Mouse (Mus musculus) gastrocnemius, adult 2 months (tissue): ENCODE data around the gene Serpinh1. TPM values are rescaled to one million over a fixed set of nuclear protein-coding genes. Genes with fewer than 3 reads are reported as not detected.

Source experiments
- DNase-seq: peaks from one replicate; pipeline ENCODE4 v3.0.0; 2022
- H3K27ac ChIP-seq: fragments of 200-600 bp; 2 replicates; pipeline ENCODE4 v1.8.1; 2022; ENCODE audit warnings: mild to moderate bottlenecking
- H3K4me3 ChIP-seq: fragments of 200-600 bp; 2 replicates; pipeline ENCODE4 v1.8.1; 2022; ENCODE audit warnings: mild to moderate bottlenecking, moderate library complexity
- CTCF ChIP-seq: fragments of 200-600 bp; IDR thresholded peaks from 2 replicates; pipeline ENCODE4 v1.8.1; 2022; ENCODE audit warnings: antibody characterized with exemption, mild to moderate bottlenecking, moderate library complexity
- intact Hi-C: fragments of 180-260 bp; cut with DNase I; formaldehyde crosslinking; loops from one replicate; pipeline ENCODE4 v1.15.1; 2025
- total RNA-seq, 2 experiments: library from RNA; stranded (reverse); gene quantifications; 2 replicates each; pipeline ENCODE4 v1.2.3; 2021

Serpinh1 gene
- total RNA-seq, 2 experiments from 2014 or later: 47.0 to 124 TPM

DNA sequence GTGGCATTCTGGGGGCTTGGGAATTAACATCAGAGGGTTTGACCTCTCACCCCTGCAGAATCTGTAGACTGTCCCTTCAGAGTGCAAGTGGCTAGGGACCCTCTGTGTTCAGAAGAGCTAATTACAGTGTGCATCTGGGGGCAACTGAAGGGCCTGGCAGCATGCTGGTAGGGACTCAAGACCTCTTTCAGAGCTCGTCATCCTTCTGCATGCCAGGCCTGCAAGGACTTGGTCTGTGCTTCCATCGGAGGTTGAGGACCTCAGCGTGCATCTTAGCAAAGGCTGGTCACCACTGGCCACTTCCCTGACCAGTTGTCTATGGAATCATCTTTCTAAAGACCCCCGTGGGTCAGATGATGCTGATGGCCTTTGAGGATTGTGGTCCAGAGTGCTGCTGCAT, 9.5 kb downstream of the Serpinh1 start:
- Histone ChIP-seq H3K4me3 (no peak overlapping the region), H3K27ac (no peak overlapping the region)
- TF ChIP-seq CTCF: no peak
- DNase-seq: no peak
- intact Hi-C loops: no loop called here

DNA sequence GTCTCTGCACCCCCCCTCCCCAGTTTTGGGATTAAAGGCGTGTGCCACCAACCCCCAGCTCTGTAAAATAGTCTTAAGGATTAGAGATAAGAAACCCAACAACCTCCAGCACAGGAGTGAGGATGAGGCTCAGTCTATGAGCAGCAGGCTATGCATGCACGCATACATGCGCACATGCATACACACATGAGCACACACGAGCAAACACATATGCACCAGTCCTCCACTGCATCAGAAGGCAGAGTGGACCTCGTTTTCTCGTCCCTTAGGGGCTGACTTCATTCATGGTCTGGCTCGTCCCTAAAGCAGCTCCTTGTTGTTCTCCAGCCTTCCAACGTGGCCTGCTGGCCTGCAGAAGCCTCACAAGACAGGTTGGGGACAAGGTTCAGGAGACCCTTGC, 12.3 kb downstream of the Serpinh1 start:
- no peak overlapping the region for H3K4me3 ChIP-seq
- TF ChIP-seq CTCF: no peak
- no peak for DNase-seq
- intact Hi-C loops: no loop called here
- no peak overlapping the region for H3K27ac ChIP-seq

DNA sequence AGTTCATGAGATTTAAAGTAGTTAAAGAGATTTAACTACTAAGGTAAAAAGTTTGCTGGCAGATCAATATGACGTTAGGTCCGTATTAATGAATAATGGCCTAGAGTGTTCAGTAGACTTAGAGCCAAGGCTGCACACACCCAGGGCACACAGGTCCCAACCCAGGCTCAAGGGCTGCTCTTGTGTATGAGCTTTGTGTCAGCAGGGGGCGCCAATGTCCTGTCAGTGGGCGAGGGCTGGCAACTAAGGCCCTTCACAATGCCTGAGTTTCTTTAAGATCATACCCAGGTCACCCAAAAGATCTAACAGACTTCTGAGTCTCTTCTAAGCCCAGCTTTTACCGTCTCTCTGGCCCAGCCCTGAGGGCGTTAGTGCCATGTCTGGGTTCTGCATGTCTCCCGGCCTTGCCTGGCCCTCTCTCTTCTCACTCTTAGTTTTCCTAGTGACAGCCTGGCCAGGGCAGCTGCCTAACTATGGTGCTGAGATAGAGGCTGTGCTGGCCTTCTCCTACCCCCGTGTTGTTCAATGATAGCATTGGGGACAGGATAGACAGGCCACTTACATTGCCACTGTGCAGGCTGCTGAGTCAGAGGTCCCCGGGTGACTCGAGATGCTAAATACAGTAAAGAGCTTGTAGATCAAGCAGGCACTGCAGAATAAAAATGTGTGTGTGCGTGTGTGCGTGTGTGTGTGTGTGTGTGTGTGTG, 20.1 kb downstream of the Serpinh1 start:
- intact Hi-C loops: loop anchor here (1.0 to 2.0 kb wide), 2 partner anchors 32 to 118 kb away; no protein-coding TSS in a partner anchor
- TF ChIP-seq CTCF: peak; percentile 100

DNA sequence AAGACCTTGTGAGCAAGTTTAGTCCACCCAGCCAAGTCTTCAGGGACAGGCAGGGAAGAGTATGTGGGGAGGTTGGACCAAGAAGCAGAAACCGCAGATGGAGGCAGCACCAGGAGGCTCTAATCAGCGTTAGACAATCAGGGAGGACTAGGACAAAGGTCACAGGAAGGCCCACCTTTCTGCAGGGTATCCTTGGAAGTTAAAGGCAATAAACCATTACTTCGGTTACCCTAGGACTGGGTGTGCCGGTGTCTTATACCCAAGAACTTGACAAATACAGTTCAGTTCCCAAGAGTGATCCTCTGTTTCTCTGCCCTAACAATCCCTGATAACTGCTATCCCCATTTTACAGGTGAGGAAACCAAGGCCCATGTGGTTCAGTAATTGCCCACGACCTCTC, 23.0 kb downstream of the Serpinh1 start:
- Histone ChIP-seq H3K27ac (no peak overlapping the region), H3K4me3 (no peak overlapping the region)
- TF ChIP-seq CTCF: no peak
- intact Hi-C loops: no loop called here
- no peak for DNase-seq

More for the DNA sequence above, 20.1 kb downstream of the Serpinh1 start:
- DNase-seq: peak; percentile 91
- Histone ChIP-seq H3K4me3 (no peak overlapping the region), H3K27ac (0 out of 2 replicates have a peak overlapping the region, but pooled peaks have one; percentile 0)

DNA sequence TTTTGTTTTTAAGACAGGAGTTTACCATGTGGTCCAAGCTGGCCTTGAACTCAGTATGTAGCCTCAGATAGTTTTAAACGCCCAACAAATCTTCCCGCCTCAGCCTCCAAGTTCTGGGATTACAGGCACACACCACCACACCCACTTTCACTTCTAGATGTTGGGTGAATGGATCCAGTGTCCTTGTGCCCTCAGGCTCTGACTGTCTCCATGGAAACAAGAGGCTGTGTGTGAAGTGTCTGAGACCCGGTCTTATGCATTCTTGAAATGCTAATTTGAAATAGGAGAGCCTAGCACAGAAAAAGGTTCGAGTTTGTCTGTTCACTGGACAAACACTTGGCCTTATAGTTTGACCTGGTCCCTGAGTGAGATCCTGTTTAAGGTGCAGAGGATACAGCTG, 24.2 kb downstream of the Serpinh1 start:
- no peak for DNase-seq
- Histone ChIP-seq H3K27ac (no peak overlapping the region), H3K4me3 (no peak overlapping the region)
- intact Hi-C loops: no loop called here
- no peak for TF ChIP-seq CTCF

DNA sequence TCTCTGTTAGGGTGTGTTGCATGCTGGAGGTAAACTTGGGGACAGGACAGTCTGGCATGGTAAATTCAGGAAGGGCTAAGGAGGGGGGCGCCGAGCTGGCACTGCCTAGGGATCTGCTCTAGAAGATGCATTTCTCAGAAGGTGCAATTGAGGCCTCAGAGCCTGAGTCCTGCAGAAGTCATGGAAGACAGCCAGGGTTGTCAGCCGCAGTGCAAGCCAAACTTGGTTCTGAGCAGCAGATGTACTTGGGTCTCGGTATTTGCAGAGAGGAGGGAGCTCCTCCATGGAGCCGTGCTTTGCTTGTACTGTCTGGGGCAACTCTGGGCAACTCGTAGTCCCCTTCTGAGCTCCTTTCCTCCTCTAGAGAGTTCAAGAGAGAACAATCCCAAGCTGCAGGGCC, 26.9 kb downstream of the Serpinh1 start:
- Histone ChIP-seq H3K27ac (no peak overlapping the region), H3K4me3 (no peak overlapping the region)
- intact Hi-C loops: no loop called here
- TF ChIP-seq CTCF: no peak
- DNase-seq: peak; percentile 55

DNA sequence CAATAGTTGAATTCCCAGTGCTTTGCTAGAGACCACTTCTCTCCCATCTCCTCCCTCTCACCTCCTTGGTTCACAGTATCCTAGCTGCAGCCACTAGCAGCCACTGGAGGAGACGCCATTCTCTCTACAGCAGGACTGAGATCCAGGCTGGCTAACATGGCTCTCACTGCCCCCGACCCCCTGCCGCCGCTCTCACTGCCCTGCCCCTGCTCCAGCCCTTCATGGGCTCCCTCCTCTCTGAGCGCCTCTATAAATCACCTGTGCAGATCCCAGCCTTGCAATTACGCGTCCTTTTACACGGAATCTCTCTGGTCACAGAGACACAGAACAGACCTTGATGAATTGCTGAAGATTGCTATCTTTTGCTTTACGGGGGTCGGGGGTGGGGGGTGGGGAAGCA, 28.2 kb downstream of the Serpinh1 start:
- Histone ChIP-seq H3K27ac (no peak overlapping the region), H3K4me3 (no peak overlapping the region)
- intact Hi-C loops: no loop called here
- DNase-seq: no peak
- no peak for TF ChIP-seq CTCF

DNA sequence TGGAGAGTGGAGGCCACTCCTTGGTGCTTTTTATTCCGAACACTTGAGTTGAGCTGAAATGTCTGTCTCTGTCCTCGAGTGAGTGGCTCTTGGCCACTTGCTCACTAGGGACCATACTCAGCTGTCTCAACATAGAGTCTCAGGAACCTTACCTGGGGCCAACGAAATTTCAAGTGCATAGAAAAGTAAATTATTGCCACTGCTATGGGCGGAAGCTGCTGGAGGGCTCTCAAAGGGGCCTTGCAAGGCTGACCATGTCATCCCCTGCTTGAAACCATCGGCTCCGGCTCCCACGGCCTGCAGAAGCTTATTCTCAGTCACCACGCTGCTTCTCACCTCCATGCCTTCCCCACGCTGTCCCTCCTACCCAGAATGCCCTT, 29.7 kb downstream of the Serpinh1 start:
- no peak for TF ChIP-seq CTCF
- H3K27ac ChIP-seq: no peak overlapping the region
- intact Hi-C loops: no loop called here
- no peak for DNase-seq
- no peak overlapping the region for H3K4me3 ChIP-seq

DNA sequence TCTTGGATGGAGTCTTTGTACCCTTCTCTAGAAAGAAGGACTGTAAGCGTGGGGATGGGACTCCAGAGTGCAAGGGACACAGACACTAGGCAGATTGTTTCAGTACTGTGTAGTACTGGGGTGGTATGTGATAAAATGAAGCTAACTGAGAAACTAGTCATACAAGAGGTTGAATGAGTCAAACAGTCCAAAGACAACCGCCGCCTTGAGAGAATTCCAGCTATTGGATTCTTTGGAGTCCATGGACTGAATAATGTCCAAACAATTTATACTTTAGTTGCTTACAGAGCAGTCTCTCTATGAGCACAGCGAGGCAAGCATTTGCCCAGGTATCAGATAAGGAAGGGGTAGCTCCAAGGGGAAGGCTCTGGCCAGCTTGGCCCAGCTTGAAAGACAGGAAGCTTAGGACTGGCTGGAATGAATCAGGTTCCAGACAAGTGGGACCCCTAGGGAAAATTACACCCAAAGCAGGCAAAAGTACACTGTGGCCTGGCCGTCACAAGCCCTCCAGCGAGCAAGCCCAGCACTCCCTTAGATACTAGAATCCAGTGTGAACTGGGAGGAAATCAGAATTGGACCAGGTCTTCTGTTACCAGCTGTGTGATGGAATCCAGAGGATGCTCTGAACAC, 30.2 kb downstream of the Serpinh1 start:
- no peak for DNase-seq
- intact Hi-C loops: no loop called here
- Histone ChIP-seq H3K4me3 (no peak overlapping the region), H3K27ac (no peak overlapping the region)
- no peak for TF ChIP-seq CTCF

DNA sequence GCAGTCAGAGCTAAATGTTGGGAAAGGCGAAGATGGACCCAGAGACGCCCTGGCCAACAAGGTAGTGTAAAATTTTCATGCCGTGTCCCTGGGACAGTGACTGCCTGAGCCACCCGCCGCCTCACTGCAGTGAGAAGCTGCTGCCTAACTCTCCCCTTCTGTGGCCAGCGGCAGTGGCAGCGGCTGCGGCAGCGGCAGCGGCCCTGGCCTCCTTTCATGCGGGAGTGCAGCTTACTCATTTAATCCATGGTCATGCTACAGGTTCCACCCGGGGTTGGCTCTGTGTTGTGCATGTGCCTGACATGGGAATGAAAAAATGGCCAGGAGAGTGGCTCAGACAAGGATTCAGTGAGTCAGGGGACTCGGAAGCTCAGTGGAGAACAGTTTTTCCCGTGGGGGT, 32.5 kb downstream of the Serpinh1 start:
- intact Hi-C loops: no loop called here
- Histone ChIP-seq H3K4me3 (no peak overlapping the region), H3K27ac (no peak overlapping the region)
- TF ChIP-seq CTCF: no peak
- DNase-seq: no peak

DNA sequence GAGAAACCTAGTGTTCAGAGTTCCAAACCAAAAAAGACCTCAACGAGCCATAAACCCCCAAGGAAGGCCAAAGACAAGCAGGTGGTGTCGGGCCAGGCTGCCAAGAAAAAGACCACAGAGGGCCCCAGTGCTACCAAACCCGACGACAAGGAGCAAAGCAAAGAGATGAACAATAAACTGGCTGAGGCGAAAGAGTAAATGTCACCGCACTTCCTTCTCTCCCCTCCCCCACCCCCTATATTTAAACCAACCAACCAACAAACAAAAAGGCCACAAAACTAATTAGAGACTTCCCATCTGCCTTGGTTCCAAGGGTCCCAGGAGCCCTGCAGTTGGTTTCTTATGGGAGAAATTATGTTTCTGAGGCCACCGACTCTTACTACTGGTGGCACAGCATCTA, 35.6 kb downstream of the Serpinh1 start:
- TF ChIP-seq CTCF: no peak
- Histone ChIP-seq H3K4me3 (no peak overlapping the region), H3K27ac (no peak overlapping the region)
- no peak for DNase-seq
- intact Hi-C loops: no loop called here

DNA sequence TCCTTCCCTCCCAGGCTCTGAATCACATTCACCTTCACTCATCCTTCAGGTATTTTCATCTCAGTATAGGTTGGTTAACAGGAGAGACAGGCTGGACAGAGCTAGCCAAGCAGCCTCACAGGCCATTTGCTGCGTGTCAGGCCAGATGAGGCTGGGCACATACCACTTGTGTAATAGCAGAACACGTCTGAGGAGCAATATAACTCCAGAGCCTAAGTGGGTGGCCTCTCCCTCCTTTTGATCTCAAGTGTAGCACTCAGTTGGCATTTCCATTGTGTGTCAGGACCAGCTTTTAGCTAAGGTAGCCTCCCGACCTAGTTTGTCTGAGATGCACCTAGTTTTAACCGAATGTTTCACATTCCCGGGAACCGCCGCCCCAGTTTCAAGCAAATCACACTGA, 36.8 kb downstream of the Serpinh1 start:
- H3K4me3 ChIP-seq: no peak overlapping the region
- intact Hi-C loops: no loop called here
- TF ChIP-seq CTCF: no peak
- no peak for DNase-seq
- H3K27ac ChIP-seq: no peak overlapping the region

DNA sequence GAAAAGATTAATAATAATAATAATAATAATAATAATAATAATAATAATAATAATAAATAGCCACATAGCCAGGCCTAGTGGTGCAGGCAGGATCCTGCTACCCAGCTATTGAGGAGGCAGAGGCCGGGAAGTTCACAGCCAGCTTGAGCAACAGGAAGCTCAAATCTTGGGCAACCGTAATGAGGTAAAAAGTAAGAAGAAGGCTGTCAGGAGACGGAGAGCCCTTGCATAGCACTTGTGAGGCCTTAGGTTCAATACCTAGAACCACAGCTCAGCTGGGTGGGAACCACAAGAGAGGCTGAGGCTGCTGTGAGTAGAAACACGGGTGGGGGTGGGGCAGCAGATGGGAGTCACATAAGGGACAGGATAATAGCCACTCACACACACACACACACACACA, 38.5 kb downstream of the Serpinh1 start:
- no peak for TF ChIP-seq CTCF
- Histone ChIP-seq H3K27ac (no peak overlapping the region), H3K4me3 (no peak overlapping the region)
- intact Hi-C loops: no loop called here
- no peak for DNase-seq

DNA sequence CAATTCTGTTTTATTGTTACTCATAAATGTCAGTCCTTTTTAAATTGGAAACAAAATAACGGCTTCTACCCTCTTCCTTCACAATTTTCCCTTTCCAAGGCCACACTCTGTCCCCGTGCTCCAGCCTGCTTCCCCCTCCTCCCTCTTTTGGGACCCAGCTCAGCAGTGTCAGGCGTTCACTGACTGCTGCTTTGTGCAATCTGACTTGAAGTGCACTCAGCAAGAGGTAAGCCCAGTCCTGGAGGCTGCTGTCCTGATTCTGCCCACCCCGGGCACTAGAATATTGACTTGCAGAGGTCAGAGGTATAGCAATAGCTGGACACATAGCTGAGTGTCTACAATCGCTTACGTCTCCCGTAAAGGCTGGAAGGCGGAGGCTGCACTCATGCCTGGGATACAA, 39.8 kb downstream of the Serpinh1 start:
- TF ChIP-seq CTCF: no peak
- no peak overlapping the region for H3K27ac ChIP-seq
- no peak overlapping the region for H3K4me3 ChIP-seq
- no peak for DNase-seq
- intact Hi-C loops: no loop called here
